ENCODE assay signal across 16 mouse cellular contexts in genomic region chr14:58321234-58321633, GRCm38 (mm10).
A peak's percentile ranks its signal among the peaks of the same experiment; 100 is the strongest.
DNase-seq lines count a peak whose midpoint lies in the region; ATAC-seq and TF ChIP-seq lines count a peak whose summit lies in the region.
"Had no signal": no experiment of that assay in that cellular context is flagged by ENCODE, and none has a peak within 500 bp of the region (broad histone marks: within the 10 kb centered on the region; RNA-seq: fewer than 3 reads in every experiment).

No protein-coding gene starts in this region.

- H3K27me3 ChIP-seq in kidney, embryonic 16.5 days (ENCODE audit: insufficient read depth, low read length) = no peaks in the 10 kb centered on the region
- no peaks in the 10 kb centered on the region for H3K27me3 ChIP-seq in kidney, embryonic 15.5 days
- no peaks in the 10 kb centered on the region for H3K27me3 ChIP-seq in hindbrain, postnatal 0 days (ENCODE audit: insufficient read depth, low read length)

- 80% methylated on average over 5 of the region's 5 CpGs for WGBS in kidney, embryonic 16.5 days
- WGBS in kidney, embryonic 15.5 days = 82% methylated on average over 5 of the region's 5 CpGs
- 85% methylated on average over 5 of the region's 5 CpGs for WGBS in hindbrain, postnatal 0 days

- no peak overlapping the region for H3K4me3 ChIP-seq in kidney, embryonic 16.5 days (ENCODE audit: low read length)
- no peak overlapping the region for H3K4me3 ChIP-seq in kidney, embryonic 15.5 days (replicated peaks)
- no peak overlapping the region for H3K4me3 ChIP-seq in hindbrain, postnatal 0 days (ENCODE audit: low read length)
- H3K4me3 ChIP-seq: forebrain, embryonic 10.5 days had no signal

- H3K4me1 ChIP-seq in kidney, embryonic 16.5 days (ENCODE audit: insufficient read depth, low read length) = peaks cover 9% of the 10 kb centered on the region
- H3K4me1 ChIP-seq in kidney, embryonic 15.5 days = no peaks in the 10 kb centered on the region
- H3K4me1 ChIP-seq in hindbrain, postnatal 0 days (ENCODE audit: insufficient read depth, low read length) = no peaks in the 10 kb centered on the region

- ATAC-seq in kidney, embryonic 16.5 days (ENCODE audit: low FRiP score, low TSS enrichment) = no peak
- no peak for ATAC-seq in kidney, embryonic 15.5 days (replicated peaks; ENCODE audit: low FRiP score)
- no peak for ATAC-seq in hindbrain, postnatal 0 days

- no peak overlapping the region for H3K9ac ChIP-seq in kidney, embryonic 16.5 days (replicated peaks; ENCODE audit: low read length)
- no peak overlapping the region for H3K9ac ChIP-seq in kidney, embryonic 15.5 days
- no peak overlapping the region for H3K9ac ChIP-seq in hindbrain, postnatal 0 days (replicated peaks; ENCODE audit: low read length)
- H3K9ac ChIP-seq: hindbrain, embryonic 14.5 days had no signal

- H3K36me3 ChIP-seq in kidney, embryonic 16.5 days (ENCODE audit: insufficient read depth, low read length) = no peaks in the 10 kb centered on the region
- H3K36me3 ChIP-seq in kidney, embryonic 15.5 days = no peaks in the 10 kb centered on the region
- no peaks in the 10 kb centered on the region for H3K36me3 ChIP-seq in hindbrain, postnatal 0 days (ENCODE audit: insufficient read depth, low read length)
- H3K36me3 ChIP-seq: forebrain, embryonic 10.5 days had no signal

- H3K27ac ChIP-seq in kidney, embryonic 16.5 days (ENCODE audit: low read length) = 0 out of 2 replicates have a peak overlapping the region, but pooled peaks have one; percentile 25
- no peak overlapping the region for H3K27ac ChIP-seq in kidney, embryonic 15.5 days
- H3K27ac ChIP-seq in hindbrain, postnatal 0 days = no peak overlapping the region
- H3K27ac ChIP-seq: forebrain, embryonic 10.5 days; hindbrain, embryonic 14.5 days had no signal

- intact Hi-C loops in gastrocnemius, postnatal 36 days (cut with DNase I) = no loop called here

- no peak overlapping the region for H3K4me2 ChIP-seq in kidney, embryonic 16.5 days (replicated peaks; ENCODE audit: low read depth, low read length)
- H3K4me2 ChIP-seq in kidney, embryonic 15.5 days = no peak overlapping the region
- no peak overlapping the region for H3K4me2 ChIP-seq in hindbrain, postnatal 0 days (ENCODE audit: low read depth, low read length)
- H3K4me2 ChIP-seq: hindbrain, embryonic 14.5 days; midbrain, embryonic 11.5 days had no signal

- no peaks in the 10 kb centered on the region for H3K9me3 ChIP-seq in kidney, embryonic 16.5 days (ENCODE audit: low read length)
- H3K9me3 ChIP-seq in kidney, embryonic 15.5 days (replicated peaks) = no peaks in the 10 kb centered on the region
- H3K9me3 ChIP-seq in hindbrain, postnatal 0 days (ENCODE audit: low read length) = no peaks in the 10 kb centered on the region
- H3K9me3 ChIP-seq: forebrain, embryonic 10.5 days had no signal

- DNase-seq in gastrocnemius, adult 18-20 months (ENCODE audit: low spot score) = peak; percentile 15
- DNase-seq in gastrocnemius, postnatal 36 days = no peak
- peak; percentile 16 to 25 for DNase-seq in spleen, adult 18-20 months
- DNase-seq in spleen, postnatal 14 days (ENCODE audit: low spot score in 2 of 2) = no peak
- no peak for DNase-seq in hindbrain, postnatal 0 days (ENCODE audit: low spot score)
- DNase-seq in right cerebral cortex, postnatal 10 days (ENCODE audit: low spot score in 2 of 2) = no peak
- DNase-seq: cerebellum, postnatal 25 days; kidney, postnatal 25 days; lung, adult 18-20 months; right cerebral cortex, postnatal 25 days; thymus, postnatal 25 days had no signal

- TF ChIP-seq CTCF in hindbrain, postnatal 0 days (IDR thresholded peaks at IDR 0.05; ENCODE audit: low read depth) = no peak

Comparison
In these comparisons a context has a peak if more than half of its experiments do, and no peak if none do; other contexts are left out.
1. DNase-seq: peak in gastrocnemius, adult 18-20 months (single experiment) and spleen, adult 18-20 months (2 of 2); none in gastrocnemius, postnatal 36 days (0 of 2), spleen, postnatal 14 days (0 of 2), hindbrain, postnatal 0 days (single experiment) and right cerebral cortex, postnatal 10 days (0 of 2).